Mouse (Mus musculus): ENCODE data around the gene March5.

March5 gene

DNA sequence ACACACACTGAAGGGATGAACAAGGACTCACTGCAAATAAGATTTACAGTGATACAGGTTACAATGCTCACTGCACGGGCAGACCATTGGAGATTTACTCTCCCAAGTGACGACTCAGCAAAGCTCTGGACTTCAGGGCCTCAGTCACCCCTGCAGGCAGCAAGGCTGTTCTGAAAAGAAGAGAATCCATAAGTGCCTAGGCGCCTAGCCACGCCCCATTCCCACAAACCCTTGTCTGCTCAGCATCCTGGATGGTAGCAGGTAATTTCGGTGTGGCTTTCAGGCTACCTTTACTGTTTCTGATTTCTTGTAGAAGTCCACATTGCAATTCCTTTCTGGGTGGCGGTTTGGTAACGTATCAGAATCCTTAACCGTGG lies 56.2 kb downstream of the March5 start:
- no peak for DNase-seq (ENCODE audit: low spot score in 2 of 2)

DNA sequence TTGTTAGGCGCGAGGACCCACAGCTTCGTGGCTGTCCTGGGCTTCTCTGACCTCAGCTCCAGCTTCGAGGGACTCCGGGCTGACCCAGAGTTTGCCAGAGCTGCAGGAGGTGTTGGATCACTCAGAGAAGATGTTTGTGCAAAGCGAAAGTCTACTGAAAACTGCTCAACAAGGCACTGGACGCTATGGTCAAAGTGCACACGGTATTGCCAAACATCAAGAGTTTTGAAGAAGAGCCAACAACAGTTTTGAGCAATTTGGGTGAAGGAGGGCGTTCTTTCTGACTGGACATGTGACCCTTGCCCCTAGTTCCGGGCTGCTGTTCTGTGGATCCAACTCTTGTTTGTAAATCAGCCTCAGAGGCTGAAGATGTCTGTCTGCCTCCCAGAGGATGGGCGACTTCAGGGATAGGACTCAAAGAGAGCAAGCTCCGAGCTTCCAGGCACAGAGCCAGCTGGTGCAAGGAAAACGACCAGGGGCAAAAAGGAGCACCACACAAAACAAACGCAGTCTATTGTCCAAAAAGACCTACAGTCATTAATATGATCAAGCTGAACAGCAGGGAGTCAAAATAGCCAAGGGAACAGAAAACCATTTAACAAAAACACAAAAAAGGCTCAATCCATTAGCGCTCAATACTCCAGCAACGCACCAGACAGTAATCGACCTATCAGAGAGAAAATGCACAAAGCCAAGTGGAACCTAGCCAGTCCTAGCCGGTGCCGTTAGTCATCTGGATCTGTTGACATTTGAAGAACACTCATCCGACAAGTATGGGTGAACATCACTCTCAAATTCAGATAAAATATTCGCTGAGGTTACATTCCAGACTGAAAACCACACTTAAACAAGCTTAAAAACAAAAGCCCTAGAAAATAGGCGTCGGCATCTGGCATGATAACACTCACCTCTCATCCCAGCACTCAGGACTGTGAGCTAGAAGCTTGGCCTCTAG lies 56.9 kb downstream of the March5 start:
- peak; percentile 15 to 52 for DNase-seq (ENCODE audit: low spot score in 2 of 2)

DNA sequence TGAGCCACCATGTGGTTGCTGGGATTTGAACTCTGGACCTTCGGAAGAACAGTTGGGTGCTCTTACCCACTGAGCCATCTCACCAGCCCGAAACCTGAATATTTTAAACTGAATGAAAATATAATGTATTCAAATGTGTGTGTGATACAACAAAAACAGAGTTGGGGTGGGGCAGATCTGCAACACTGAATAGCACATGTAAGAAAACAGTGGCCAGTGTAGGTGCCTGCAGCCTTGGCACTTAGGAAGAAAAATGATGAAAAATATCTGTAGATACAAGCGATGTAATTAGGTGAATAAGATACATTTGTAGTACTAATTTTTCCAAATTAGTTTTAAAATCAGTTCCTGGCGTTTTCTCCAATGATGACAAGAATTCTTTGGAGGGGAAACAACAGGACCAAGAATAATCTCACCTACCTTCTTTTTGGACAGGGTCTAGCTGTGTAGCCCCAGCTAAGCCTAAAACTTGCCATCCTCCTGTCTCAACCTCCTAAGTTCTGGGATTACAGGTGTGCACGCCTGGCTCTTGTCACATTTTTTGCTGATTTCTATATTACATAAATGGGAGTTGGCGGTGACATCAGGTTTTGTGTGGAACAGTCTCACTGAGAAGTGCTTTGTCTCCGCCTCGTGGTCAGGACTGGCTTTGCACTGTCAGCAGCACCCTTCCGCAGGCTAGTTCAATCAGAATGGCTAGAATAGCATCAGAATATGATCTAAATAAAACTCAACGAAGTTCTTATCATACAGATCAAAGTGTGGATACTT lies 58.2 kb downstream of the March5 start:
- peak; percentile 76 to 87 for DNase-seq (ENCODE audit: low spot score in 2 of 2)

DNA sequence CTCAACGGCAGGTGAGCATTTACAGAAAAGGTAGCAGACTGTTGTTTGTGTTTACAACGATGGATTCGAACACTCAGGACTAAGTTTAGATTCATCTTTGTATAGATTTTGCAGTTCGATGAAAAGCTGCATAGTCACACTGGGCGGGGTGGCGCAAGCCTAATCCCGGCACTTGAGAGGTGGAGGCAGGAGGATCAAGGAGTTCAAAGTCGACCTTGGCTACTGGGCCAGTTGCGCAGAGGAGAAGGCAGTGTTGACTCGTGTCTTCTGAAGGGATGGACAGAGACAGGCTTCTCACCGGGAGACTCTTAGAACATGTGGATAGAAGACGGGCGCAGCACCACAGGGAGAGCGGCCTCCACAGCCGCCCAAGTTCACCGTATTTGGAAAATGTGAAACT lies 61.8 kb downstream of the March5 start:
- DNase-seq (ENCODE audit: low spot score in 2 of 2): no peak

Data from urinary bladder, postnatal 36 days (tissue).